Mouse (Mus musculus) forebrain, embryonic 16.5 days (tissue): Measurements from ENCODE around the gene Ptbp1. TPM values are rescaled to one million over a fixed set of nuclear protein-coding genes. Genes with fewer than 3 reads are reported as not detected.
A peak's percentile ranks its signal among the peaks of the same experiment; 100 is the strongest.

ENCODE experiments used
- ATAC-seq: fragments of 200-750 bp; cut with Nextera tagmentation; 2 replicates; pipeline ENCODE4 v1.8.0; 2017; ENCODE audit warnings: mild to moderate bottlenecking, moderate library complexity
- H3K27ac ChIP-seq: fragments of 300-500 bp; sonication (generic); 2 replicates; pipeline ENCODE4 v1.5.1; 2014; ENCODE audit warnings: low read length, control low read depth
- H3K27me3 ChIP-seq: fragments of 300-500 bp; sonication (generic); replicated peaks from 2 replicates; pipeline ENCODE4 v1.6.1; 2014; ENCODE audit warnings: low read length; ENCODE audit not compliant: control insufficient read depth, insufficient read depth
- H3K36me3 ChIP-seq: fragments of 300-500 bp; sonication (generic); 2 replicates; pipeline ENCODE4 v1.6.1; 2014; ENCODE audit not compliant: control insufficient read depth, insufficient read depth
- H3K4me1 ChIP-seq: fragments of 300-500 bp; sonication (generic); replicated peaks from 2 replicates; pipeline ENCODE4 v1.6.1; 2014; ENCODE audit warnings: low read length; ENCODE audit not compliant: control insufficient read depth, insufficient read depth
- H3K4me2 ChIP-seq: fragments of 300-500 bp; sonication (generic); 2 replicates; pipeline ENCODE4 v1.6.1; 2014; ENCODE audit warnings: mild to moderate bottlenecking, low read length, control low read depth
- H3K4me3 ChIP-seq: fragments of 300-500 bp; sonication (generic); replicated peaks from 2 replicates; pipeline ENCODE4 v1.5.1; 2014; ENCODE audit warnings: mild to moderate bottlenecking, low read length, control low read depth
- H3K9ac ChIP-seq: fragments of 300-500 bp; sonication (generic); replicated peaks from 2 replicates; pipeline ENCODE4 v1.6.1; 2014; ENCODE audit warnings: low read depth, low read length, control low read depth
- H3K9me3 ChIP-seq: fragments of 300-500 bp; sonication (generic); 2 replicates; pipeline ENCODE4 v1.6.1; 2016; ENCODE audit warnings: low read length; ENCODE audit not compliant: control insufficient read depth
- WGBS: fragments of 180-500 bp; shearing (Covaris S2); extraction: QIAGEN DNeasy Blood & Tissue Kit; methylation state at CpG from one replicate; pipeline ENCODE4 v1.1.7; 2014; 5-methylcytosine and 5-hydroxymethylcytosine counted together
- polyA plus RNA-seq: library from polyadenylated mRNA; unstranded; fragments of >200 nt; fragmentation: Nextera tagmentation; extraction: Ambion mirVana; gene quantifications from 2 replicates; pipeline ENCODE4 v1.2.1, GENCODE M21; 2015

Gene Ptbp1
- polyA plus RNA-seq, 1 experiment from 2014 or later = 98.3 TPM

DNA sequence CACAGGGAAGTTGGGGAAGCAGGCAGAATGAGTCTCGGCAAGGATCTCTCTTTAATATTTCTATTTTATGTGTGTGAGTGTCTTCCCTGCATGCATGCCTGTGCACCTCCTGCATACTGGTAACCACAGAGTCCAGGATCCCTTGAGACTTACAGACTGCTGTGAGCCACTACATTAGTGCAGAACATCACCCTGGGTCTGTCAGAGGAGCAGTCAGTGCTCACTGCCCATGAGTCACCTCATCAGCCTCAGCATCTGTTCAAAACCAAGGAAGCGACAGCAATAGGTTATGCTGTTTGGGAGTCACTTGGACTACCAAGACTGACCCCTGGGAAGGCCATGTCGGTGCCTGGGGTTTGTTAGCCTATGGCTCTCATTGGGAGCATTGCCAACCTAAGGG is 11.9 kb upstream of the Ptbp1 start:
- no peak for ATAC-seq
- H3K9ac ChIP-seq = no peak overlapping the region
- H3K9me3 ChIP-seq = no peaks in the 10 kb centered on the region
- H3K36me3 ChIP-seq = no peaks in the 10 kb centered on the region
- H3K27ac ChIP-seq = no peak overlapping the region
- H3K27me3 ChIP-seq = no peaks in the 10 kb centered on the region
- H3K4me1 ChIP-seq = peaks cover 11% of the 10 kb centered on the region; the same call in 1 of the 2 replicates
- H3K4me3 ChIP-seq = no peak overlapping the region
- 75% methylated on average over 3 of the region's 3 CpGs for WGBS
- H3K4me2 ChIP-seq = no peak overlapping the region

DNA sequence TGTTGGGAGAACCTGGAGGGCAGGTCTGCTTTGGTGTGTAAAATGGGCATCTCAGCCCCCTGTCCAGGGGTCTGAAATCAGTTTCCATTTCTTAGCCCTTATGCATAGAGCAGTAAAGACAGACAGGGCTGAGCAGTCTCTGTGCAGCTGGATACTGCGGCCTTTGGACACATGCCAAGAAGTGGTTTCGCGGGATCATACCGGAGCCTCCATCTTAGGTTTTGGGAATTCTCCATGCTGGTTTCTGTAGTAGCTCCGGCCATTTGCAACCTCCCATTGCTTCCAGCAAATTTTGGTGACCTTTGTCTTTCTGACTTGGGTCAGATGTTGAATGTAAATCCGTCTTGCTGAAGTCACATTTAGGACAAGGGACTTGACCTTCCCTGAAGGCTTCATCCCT is 10.8 kb upstream of the Ptbp1 start:
- ATAC-seq = peak; percentile 29; the same call in 1 of the 2 replicates
- H3K36me3 ChIP-seq = no peaks in the 10 kb centered on the region
- H3K9ac ChIP-seq = no peak overlapping the region
- no peak overlapping the region; the same call in 1 of the 2 replicates for H3K4me2 ChIP-seq
- H3K4me1 ChIP-seq = peaks cover 11% of the 10 kb centered on the region; the same call in 1 of the 2 replicates
- H3K27me3 ChIP-seq = no peaks in the 10 kb centered on the region
- H3K4me3 ChIP-seq = no peak overlapping the region
- H3K9me3 ChIP-seq = no peaks in the 10 kb centered on the region
- no peak overlapping the region for H3K27ac ChIP-seq
- WGBS = 51% methylated on average over 6 of the region's 6 CpGs

DNA sequence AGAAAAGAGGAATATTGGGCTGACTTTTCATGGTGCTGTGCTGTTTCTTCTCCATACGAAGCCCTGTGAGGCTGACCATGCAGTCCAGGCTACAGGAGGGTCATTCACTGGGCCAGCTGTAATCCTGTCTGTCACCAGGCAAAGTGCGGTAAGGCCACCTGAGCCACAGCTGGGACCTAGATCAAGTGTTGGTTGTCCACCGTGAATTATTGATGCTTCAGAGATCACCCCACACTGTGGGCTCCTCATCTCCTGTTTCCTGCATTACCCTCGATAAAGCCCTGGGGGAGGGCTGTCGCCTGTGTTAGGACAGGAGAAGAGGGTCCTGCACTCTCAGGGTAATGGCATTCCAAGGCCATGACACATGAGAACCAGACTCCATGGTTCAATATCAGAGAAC is 7.7 kb upstream of the Ptbp1 start:
- Histone ChIP-seq H3K4me1 (peaks cover 7% of the 10 kb centered on the region), H3K9me3 (no peaks in the 10 kb centered on the region), H3K27me3 (no peaks in the 10 kb centered on the region), H3K27ac (no peak overlapping the region), H3K36me3 (no peaks in the 10 kb centered on the region), H3K9ac (no peak overlapping the region), H3K4me3 (no peak overlapping the region), H3K4me2 (no peak overlapping the region)
- WGBS = 73% methylated on average over 5 of the region's 5 CpGs
- no peak for ATAC-seq

DNA sequence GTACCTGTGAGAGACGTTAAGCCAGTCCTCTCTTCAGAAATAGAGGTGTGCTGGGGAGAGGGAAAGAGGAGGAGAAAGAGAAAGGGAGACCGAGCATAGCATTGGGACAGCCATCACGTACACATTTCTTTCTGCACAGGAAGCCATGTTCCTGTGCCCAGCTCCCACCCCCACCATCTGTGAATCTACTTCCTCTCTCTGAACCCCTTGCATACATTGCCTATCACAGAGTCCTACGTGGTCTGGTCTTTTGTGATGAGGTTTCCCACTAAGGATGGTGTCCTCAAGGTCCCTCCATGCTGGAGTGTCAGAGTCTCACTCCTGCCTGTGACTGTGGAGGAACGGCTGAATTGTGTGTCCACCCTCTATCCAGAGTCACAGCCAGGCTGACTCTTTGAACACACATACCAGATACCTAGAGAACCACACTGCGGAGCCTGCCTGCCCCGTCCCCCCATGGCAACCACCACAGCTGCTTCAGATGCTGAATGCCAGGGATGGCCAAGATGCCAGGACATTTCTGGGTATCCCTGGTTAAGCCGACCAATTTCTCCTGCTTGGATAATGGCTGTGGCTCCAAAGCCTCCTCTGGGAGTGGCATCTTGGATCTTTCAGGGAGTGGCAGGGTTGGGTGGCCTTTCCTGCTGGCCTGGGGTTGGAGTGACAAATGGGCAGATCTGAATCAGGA is 4.1 kb upstream of the Ptbp1 start:
- 85% methylated on average over 8 of the region's 8 CpGs for WGBS
- Histone ChIP-seq H3K4me3 (no peak overlapping the region), H3K4me2 (no peak overlapping the region), H3K4me1 (peaks cover 23% of the 10 kb centered on the region), H3K36me3 (no peaks in the 10 kb centered on the region), H3K27me3 (no peaks in the 10 kb centered on the region), H3K9me3 (no peaks in the 10 kb centered on the region), H3K27ac (no peak overlapping the region), H3K9ac (no peak overlapping the region)
- ATAC-seq = no peak

DNA sequence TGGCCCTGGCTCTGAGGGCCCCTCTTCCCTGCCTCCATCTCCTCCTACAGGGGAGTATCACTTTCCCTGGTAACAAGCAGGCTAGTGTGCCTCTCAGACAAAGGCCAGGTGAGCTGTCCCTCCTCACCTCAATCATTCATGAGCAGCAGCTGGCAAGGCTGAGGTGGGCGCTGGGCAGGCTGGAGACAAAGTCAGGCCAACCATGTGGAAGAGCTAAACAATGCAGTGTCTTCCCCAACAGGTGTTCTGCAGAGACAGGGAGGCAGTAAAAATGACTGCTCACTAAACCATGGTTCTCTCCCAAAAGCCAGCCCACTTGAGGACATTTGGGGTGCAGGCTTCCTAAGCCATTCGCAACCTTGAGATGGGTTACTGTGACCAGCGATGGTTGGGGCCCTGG is 2.6 kb upstream of the Ptbp1 start:
- Histone ChIP-seq H3K27ac (peak overlapping the region; percentile 100), H3K4me1 (peaks cover 33% of the 10 kb centered on the region), H3K36me3 (no peaks in the 10 kb centered on the region), H3K27me3 (no peaks in the 10 kb centered on the region), H3K9me3 (no peaks in the 10 kb centered on the region), H3K9ac (peak overlapping the region; percentile 82), H3K4me3 (no peak overlapping the region), H3K4me2 (no peak overlapping the region)
- no peak for ATAC-seq
- WGBS = 76% methylated on average over 3 of the region's 3 CpGs

DNA sequence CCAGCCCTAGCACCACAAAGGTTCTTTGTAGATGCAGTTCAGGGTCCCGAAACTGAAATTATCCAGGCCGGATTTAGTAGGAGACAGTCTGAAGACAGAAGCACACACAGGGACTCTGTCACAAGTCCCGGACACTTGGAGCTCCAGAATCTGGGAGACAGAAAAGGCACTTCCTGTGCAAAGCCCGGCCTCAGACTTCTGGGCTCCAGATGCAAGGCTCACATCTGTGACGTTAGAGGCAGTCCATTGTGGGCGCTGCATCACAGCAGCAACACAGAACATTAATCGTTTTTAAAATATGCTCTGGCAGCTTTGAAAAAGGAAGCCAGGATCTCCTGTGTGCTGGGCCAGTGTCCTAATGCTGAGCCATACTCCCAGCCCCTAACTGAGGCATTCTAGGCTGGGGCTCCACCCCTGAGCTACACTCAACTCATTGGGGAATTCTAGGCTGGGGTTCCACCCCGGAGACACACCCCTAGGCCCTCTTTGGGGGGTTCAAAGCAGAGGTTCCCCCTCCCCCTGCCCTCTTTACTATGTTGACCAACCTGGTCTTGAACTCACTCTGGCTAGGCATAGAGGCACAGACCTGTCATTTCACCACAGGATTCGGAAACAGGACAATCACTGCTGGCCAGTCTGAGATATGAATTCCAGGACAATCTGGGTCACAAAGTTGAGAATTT is 2.0 kb upstream of the Ptbp1 start:
- Histone ChIP-seq H3K4me2 (peak overlapping the region; percentile 89), H3K9me3 (no peaks in the 10 kb centered on the region), H3K4me3 (peak overlapping the region; percentile 97), H3K4me1 (peaks cover 39% of the 10 kb centered on the region), H3K27ac (peak overlapping the region; percentile 100), H3K9ac (peak overlapping the region; percentile 82), H3K36me3 (no peaks in the 10 kb centered on the region), H3K27me3 (no peaks in the 10 kb centered on the region)
- no peak for ATAC-seq
- 56% methylated on average over 9 of the region's 9 CpGs for WGBS

DNA sequence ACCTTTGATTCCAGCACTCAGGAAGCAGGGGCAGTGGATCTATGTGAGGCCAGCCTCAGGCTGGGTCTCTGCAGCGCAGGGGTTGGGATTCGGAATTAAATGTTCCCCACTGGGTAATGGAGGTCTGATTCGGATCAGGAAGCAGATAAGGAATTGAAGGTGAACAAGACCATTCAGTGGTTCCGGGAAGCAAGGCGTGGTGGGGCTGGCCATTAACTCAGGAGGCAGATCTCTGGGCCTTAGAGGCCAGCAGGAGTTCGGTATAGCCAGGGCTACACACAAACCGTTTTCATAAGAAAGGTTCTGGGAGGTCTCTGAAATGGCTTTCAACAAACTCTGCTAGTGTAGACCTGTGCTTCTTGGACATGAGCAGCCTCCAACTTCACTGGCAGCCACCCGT is 1.4 kb upstream of the Ptbp1 start:
- Histone ChIP-seq H3K4me1 (peaks cover 44% of the 10 kb centered on the region), H3K4me3 (peak overlapping the region; percentile 97), H3K36me3 (no peaks in the 10 kb centered on the region), H3K27ac (peak overlapping the region; percentile 100), H3K4me2 (peak overlapping the region; percentile 89), H3K27me3 (no peaks in the 10 kb centered on the region), H3K9ac (peak overlapping the region; percentile 82), H3K9me3 (no peaks in the 10 kb centered on the region)
- no peak for ATAC-seq
- 17% methylated on average over 8 of the region's 8 CpGs for WGBS

DNA sequence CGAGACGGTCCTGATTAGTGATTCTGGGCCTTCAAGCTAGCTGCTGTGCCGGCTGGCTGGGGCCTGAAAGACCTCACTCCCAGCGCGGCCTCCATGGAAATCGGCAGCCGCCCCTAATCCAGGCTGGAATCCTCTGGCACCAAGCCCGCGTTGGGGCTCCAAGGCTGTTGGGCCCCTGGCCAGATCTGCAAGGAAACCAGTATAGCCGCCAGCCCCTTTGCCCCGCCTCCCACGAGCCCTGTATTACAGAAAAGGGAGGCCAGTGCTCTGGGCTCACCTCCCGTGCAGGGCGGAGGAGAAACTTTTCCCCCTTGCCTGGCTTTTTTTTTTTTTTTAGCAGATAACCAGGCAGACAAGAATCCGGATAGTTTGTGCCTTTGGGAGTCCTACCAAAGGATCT is 835 bp upstream of the Ptbp1 start:
- peak; percentile 16 for ATAC-seq
- Histone ChIP-seq H3K4me1 (peaks cover 50% of the 10 kb centered on the region), H3K27ac (peak overlapping the region; percentile 100)

DNA sequence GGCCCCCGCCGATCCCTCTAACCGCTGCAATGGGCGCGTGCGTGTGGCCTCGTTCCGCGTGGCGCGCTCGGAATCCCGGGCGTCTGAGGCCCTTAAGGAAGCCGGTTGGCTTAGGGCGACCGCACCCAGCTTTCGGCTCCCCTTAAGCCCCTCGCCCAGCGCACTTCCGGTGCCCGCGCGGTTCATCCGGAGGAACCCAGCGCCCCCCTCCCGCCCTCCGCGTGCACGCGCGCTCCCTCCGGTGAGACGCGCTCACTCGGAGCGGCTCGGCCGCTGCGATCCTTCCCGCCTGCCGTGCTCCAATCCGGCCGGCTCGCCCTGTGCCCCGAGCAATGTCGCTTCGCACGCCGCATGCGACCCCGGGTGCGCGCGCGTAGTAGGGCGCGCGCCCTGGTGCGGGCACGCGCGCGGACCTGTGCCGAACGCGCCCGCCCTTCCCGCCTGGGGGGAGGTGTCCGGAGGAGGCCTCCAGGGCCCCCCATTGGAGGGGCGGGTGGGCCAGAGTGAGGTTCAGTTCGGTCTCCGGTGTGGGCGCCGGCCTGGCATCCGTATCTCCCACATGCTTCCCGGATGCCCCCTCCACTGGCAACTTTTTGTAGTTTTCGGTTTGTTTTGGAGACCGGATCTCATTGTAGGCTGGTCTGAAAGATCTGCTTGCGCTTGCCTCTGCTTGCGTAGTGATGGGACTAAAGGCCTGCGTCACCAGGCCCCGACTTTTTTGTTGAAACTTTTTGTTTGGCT is 744 bp downstream of the Ptbp1 start:
- H3K27me3 ChIP-seq = no peaks in the 10 kb centered on the region
- H3K4me3 ChIP-seq = peak overlapping the region; percentile 97
- peaks cover 61% of the 10 kb centered on the region for H3K4me1 ChIP-seq
- H3K4me2 ChIP-seq = peak overlapping the region; percentile 96
- under 1% methylated on average over 77 of the region's 83 CpGs for WGBS
- H3K27ac ChIP-seq = peak overlapping the region; percentile 100
- peak; percentile 21 for ATAC-seq
- H3K36me3 ChIP-seq = peaks cover 9% of the 10 kb centered on the region
- H3K9ac ChIP-seq = peak overlapping the region; percentile 95
- no peaks in the 10 kb centered on the region for H3K9me3 ChIP-seq

More for the DNA sequence above, 835 bp upstream of the Ptbp1 start:
- Histone ChIP-seq H3K36me3 (no peaks in the 10 kb centered on the region), H3K4me3 (peak overlapping the region; percentile 97), H3K9ac (peak overlapping the region; percentile 82), H3K27me3 (no peaks in the 10 kb centered on the region), H3K4me2 (peak overlapping the region; percentile 89), H3K9me3 (no peaks in the 10 kb centered on the region)
- whole genome bisulfite sequencing = 0% methylated on average over 14 of the region's 15 CpGs
